Mouse (Mus musculus) testis, adult 2 months (tissue): ENCODE measurements around the gene Clptm1.

ENCODE experiments used
- CTCF ChIP-seq: fragments of 200-500 bp; IDR thresholded peaks from 2 replicates; pipeline ENCODE4 v1.5.1; 2012; ENCODE audit warnings: low read depth, mild to moderate bottlenecking, inconsistent platforms, low read length, moderate library complexity; ENCODE audit not compliant: control insufficient read depth, insufficient read depth, insufficient replicate concordance
- POLR2A ChIP-seq: fragments of 200-500 bp; IDR thresholded peaks from 2 replicates; pipeline ENCODE4 v1.6.1; 2012; ENCODE audit warnings: low read depth, mild to moderate bottlenecking, inconsistent platforms, low read length, moderate library complexity; ENCODE audit not compliant: control insufficient read depth

DNA sequence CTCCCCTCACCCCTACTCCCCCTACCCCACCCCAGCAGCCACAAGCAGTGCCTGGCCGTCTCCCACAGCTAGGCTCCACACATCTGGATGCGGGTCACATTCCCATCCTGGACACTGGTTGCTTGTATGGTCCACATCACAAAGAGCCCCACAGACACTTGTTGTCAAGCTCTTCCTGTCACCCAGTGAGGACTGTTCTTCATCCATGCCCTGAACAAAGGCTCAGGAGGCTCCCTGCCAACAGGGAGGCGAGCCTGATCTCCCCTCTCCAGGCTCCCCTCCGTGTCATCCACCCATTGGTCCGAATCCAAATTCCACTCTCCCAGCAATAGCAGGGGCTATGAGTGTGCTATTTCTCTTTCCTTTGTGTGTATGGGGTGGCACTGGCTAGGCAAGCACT lies 64.3 kb downstream of the Clptm1 start:
- TF ChIP-seq CTCF = no peak
- no peak for TF ChIP-seq POLR2A
